Mouse (Mus musculus) liver, adult (tissue): Measurements from ENCODE around the gene Gm44805.

Experiments
- GATA4 ChIP-seq: IDR thresholded peaks from 2 replicates; pipeline ENCODE4 v1.6.1; 2014; ENCODE audit warnings: mild to moderate bottlenecking, low read length; ENCODE audit not compliant: insufficient replicate concordance

Gene Gm44805

GRCm38 (mm10) chr7:19705271-19705670, 24.0 kb upstream of the Gm44805 start:
- TF ChIP-seq GATA4 = no peak

GRCm38 (mm10) chr7:19704475-19704874, 23.3 kb upstream of the Gm44805 start:
- TF ChIP-seq GATA4 = no peak

GRCm38 (mm10) chr7:19702859-19703555, 21.8 kb upstream of the Gm44805 start:
- no peak for TF ChIP-seq GATA4

- TF ChIP-seq GATA4 = no peak
These were observed 20.0 kb upstream of the Gm44805 start for GRCm38 (mm10) chr7:19701069-19701761.

- TF ChIP-seq GATA4 = no peak; the same call in 1 of the 2 replicates
These were observed 19.3 kb upstream of the Gm44805 start for GRCm38 (mm10) chr7:19700299-19701068.

- no peak for TF ChIP-seq GATA4
These were observed 18.6 kb upstream of the Gm44805 start for GRCm38 (mm10) chr7:19699827-19700148.

- TF ChIP-seq GATA4 = no peak; the same call in 1 of the 2 replicates
These were observed 17.9 kb upstream of the Gm44805 start, which contains the start of gene Apoe for GRCm38 (mm10) chr7:19698907-19699826. Gene Apoe, minus strand, starts transcription at chr7:19699188.

- TF ChIP-seq GATA4 = peak; percentile 28; the same call in 1 of the 2 replicates
These were observed 17.0 kb upstream of the Gm44805 start for GRCm38 (mm10) chr7:19697949-19698906.

GRCm38 (mm10) chr7:19696336-19696873, 15.2 kb upstream of the Gm44805 start:
- no peak for TF ChIP-seq GATA4

GRCm38 (mm10) chr7:19695881-19696280, 14.7 kb upstream of the Gm44805 start:
- no peak for TF ChIP-seq GATA4

- TF ChIP-seq GATA4 = peak; percentile 88
These were observed 14.0 kb upstream of the Gm44805 start for GRCm38 (mm10) chr7:19695213-19695594.

- no peak for TF ChIP-seq GATA4
These were observed 13.4 kb upstream of the Gm44805 start for GRCm38 (mm10) chr7:19694336-19695212.
